Mouse (Mus musculus): ENCODE data around the gene Rhd.

DNA sequence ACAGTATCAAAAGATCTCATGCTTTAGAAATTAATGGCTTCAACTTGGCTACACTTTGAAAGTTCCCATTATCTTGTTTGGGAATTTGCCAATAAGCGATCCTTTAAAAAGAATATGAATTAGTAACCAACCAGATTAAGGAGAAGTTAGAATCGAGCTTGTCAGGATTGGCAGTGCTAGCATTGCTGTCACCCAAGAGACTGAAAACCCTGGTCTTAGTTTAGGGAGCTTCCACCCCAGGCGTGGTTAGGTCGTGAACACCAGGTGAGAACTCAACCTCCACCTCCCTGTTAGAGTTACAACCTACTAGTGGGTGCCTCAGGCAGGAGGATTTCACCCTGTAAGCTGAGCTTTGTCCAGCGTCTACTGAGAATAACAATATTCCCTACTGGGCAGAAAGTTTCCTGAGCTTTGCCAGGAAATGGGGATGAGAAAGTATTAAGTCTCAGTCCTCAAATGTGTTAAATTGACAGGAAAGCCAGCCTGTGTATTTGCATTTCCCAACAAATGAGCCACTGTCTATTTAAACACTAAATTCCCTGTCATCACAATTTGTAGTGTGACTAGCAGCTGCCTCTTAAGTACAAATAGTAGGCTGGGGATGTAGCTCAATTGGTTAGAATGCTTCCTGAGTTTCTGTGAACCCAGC is 63.6 kb downstream of the Rhd start:
- no peak for TF ChIP-seq CTCF (IDR thresholded peaks at IDR 0.05; ENCODE audit: low read depth, low read length)
- TF ChIP-seq POLR2A (IDR thresholded peaks at IDR 0.05; ENCODE audit: borderline replicate concordance, low read depth, low read length) = no peak

Data from bone marrow macrophage, adult 2 months (primary cell).